Mouse (Mus musculus): ENCODE data around the gene Tubg2. TPM values are rescaled to one million over a fixed set of nuclear protein-coding genes. Genes with fewer than 3 reads are reported as not detected.

The Tubg2 gene
- polyA plus RNA-seq, 1 experiment from 2014 or later = 3.6 TPM

DNA sequence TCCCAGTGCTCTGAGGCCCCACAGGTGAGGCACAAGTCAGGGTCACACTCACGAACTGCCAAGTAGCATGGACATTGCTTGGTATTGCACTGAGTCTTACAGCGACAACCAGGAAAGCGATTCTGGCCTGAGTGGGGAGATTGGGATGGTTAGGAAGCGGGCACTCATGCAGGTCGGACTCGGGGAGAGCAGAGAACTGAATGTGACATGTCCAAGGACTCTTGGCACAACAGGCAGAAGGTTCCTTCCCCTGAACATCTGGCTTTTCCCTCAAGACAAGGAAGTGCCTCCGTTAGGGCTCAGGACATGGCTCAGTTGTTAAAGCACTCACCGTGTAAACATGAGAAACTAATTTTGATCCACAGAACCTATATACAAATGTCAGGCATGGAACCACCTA, 39.9 kb downstream of the Tubg2 start:
- peaks cover 7% of the 10 kb centered on the region for H3K4me1 ChIP-seq (ENCODE audit: control insufficient read depth, insufficient read depth, low read length)
- WGBS = 89% methylated on average over 8 of the region's 8 CpGs
- H3K27me3 ChIP-seq (ENCODE audit: control insufficient read depth, insufficient read depth, low read length) = no peaks in the 10 kb centered on the region
- H3K9me3 ChIP-seq (ENCODE audit: control insufficient read depth, low read depth, low read length) = no peaks in the 10 kb centered on the region
- no peak overlapping the region for H3K9ac ChIP-seq (replicated peaks; ENCODE audit: low read depth, low read length)
- H3K27ac ChIP-seq (ENCODE audit: low read length) = no peak overlapping the region
- H3K4me2 ChIP-seq (replicated peaks; ENCODE audit: low read depth, low read length) = no peak overlapping the region
- peaks cover 40% of the 10 kb centered on the region for H3K36me3 ChIP-seq (ENCODE audit: control insufficient read depth, insufficient read depth, low read length)
- ATAC-seq (ENCODE audit: insufficient number of reproducible peaks, insufficient read depth, low FRiP score, low read depth) = no peak
- no peak overlapping the region for H3K4me3 ChIP-seq (ENCODE audit: low read depth, low read length)

DNA sequence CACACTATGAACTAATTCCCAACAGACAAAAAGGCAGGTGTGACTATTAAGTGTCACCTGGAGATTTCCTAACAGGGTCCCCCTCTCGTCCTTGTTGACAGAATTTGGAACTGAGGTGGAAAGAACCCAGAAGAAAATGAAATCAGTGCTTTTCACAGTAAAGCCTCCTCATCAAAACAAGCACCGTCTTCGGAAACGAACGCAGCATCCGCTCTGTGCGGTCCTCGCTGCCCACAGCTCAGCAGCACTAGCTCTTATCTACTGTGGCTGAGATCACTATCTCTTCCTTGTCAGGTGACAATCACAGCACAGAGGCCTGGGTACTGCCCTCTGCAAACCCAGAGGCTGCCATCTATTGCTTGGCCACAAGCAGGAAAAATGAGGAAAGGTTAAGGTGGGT, 40.5 kb downstream of the Tubg2 start:
- Histone ChIP-seq H3K36me3 (ENCODE audit: control insufficient read depth, insufficient read depth, low read length) (peaks cover 41% of the 10 kb centered on the region), H3K27ac (ENCODE audit: low read length) (no peak overlapping the region), H3K4me3 (ENCODE audit: low read depth, low read length) (no peak overlapping the region), H3K9me3 (ENCODE audit: control insufficient read depth, low read depth, low read length) (no peaks in the 10 kb centered on the region), H3K27me3 (ENCODE audit: control insufficient read depth, insufficient read depth, low read length) (no peaks in the 10 kb centered on the region), H3K9ac (replicated peaks; ENCODE audit: low read depth, low read length) (no peak overlapping the region), H3K4me2 (replicated peaks; ENCODE audit: low read depth, low read length) (no peak overlapping the region), H3K4me1 (ENCODE audit: control insufficient read depth, insufficient read depth, low read length) (peaks cover under 1% of the 10 kb centered on the region)
- ATAC-seq (ENCODE audit: insufficient number of reproducible peaks, insufficient read depth, low FRiP score, low read depth) = no peak
- WGBS = 86% methylated on average over 8 of the region's 8 CpGs

DNA sequence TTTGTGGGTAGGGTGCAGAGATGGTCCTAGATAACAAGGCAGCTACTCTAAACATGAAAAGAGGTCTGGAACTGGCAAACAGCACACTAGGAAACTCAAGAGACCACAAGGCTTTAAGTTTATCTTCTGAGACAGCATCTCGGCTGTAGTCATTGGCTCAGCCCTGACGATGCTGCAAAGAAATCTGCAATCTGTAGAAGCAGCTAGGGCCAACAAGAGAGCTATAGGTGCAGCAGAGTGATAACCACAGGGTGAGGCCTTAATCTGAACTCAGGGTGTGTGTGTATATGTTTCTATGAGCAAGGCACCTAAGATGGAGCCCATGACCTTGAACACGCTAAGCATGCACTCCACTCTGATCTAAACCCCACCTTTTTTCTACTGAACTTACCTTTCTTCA, 43.8 kb downstream of the Tubg2 start:
- Histone ChIP-seq H3K9me3 (ENCODE audit: control insufficient read depth, low read depth, low read length) (no peaks in the 10 kb centered on the region), H3K4me2 (replicated peaks; ENCODE audit: low read depth, low read length) (no peak overlapping the region), H3K27me3 (ENCODE audit: control insufficient read depth, insufficient read depth, low read length) (no peaks in the 10 kb centered on the region), H3K36me3 (ENCODE audit: control insufficient read depth, insufficient read depth, low read length) (peaks cover 56% of the 10 kb centered on the region), H3K4me3 (ENCODE audit: low read depth, low read length) (no peak overlapping the region), H3K27ac (ENCODE audit: low read length) (no peak overlapping the region), H3K9ac (replicated peaks; ENCODE audit: low read depth, low read length) (no peak overlapping the region), H3K4me1 (ENCODE audit: control insufficient read depth, insufficient read depth, low read length) (no peaks in the 10 kb centered on the region)
- WGBS = 86% methylated on average over 3 of the region's 3 CpGs
- ATAC-seq (ENCODE audit: insufficient number of reproducible peaks, insufficient read depth, low FRiP score, low read depth) = no peak

DNA sequence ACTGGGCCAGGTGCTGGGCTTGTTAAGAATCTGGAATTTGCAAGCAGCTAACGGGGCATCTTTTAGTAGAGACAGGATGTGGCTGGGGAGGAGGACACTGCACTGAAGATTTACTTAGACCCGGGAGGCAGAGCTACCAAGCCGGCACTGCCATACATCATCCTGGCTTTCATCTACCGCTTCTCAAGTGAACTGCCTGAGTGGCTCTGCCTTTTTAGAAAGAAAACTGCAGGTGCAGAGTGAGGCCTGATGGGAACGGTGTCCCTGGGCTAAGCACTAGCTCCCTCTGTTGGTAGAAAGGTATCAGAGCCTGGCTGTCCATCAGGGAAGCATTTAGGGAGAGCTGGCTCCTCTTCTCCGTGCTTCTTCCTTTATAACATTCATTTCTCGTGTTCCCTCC, 45.3 kb downstream of the Tubg2 start:
- H3K9ac ChIP-seq (replicated peaks; ENCODE audit: low read depth, low read length) = no peak overlapping the region
- no peak overlapping the region for H3K4me2 ChIP-seq (replicated peaks; ENCODE audit: low read depth, low read length)
- no peaks in the 10 kb centered on the region for H3K27me3 ChIP-seq (ENCODE audit: control insufficient read depth, insufficient read depth, low read length)
- H3K36me3 ChIP-seq (ENCODE audit: control insufficient read depth, insufficient read depth, low read length) = peaks cover 49% of the 10 kb centered on the region
- H3K27ac ChIP-seq (ENCODE audit: low read length) = no peak overlapping the region
- no peak overlapping the region for H3K4me3 ChIP-seq (ENCODE audit: low read depth, low read length)
- peak; percentile 28; the same call in 1 of the 2 replicates for ATAC-seq (ENCODE audit: insufficient number of reproducible peaks, insufficient read depth, low FRiP score, low read depth)
- no peaks in the 10 kb centered on the region for H3K4me1 ChIP-seq (ENCODE audit: control insufficient read depth, insufficient read depth, low read length)
- H3K9me3 ChIP-seq (ENCODE audit: control insufficient read depth, low read depth, low read length) = no peaks in the 10 kb centered on the region
- 16% methylated on average over 7 of the region's 7 CpGs for WGBS

Small RNAs within 50 kb of the gene (microRNA-seq; reads per million reads assigned to microRNA genes)
- not detected for gene Gm27626

Other genes starting within 250 kb of the Tubg2 start
- gene Stat3, start 216.4 kb upstream of the Tubg2 start, polyA plus RNA-seq (2014; fragmentation: Nextera tagmentation; extraction: Ambion mirVana) = 43.5 and 44.8 TPM in 2 replicates
- 136 and 158 TPM in 2 replicates for gene Cavin1, start 185.0 kb upstream of the Tubg2 start, polyA plus RNA-seq (2014; fragmentation: Nextera tagmentation; extraction: Ambion mirVana)
- gene Atp6v0a1, start 146.5 kb upstream of the Tubg2 start, polyA plus RNA-seq (2014; fragmentation: Nextera tagmentation; extraction: Ambion mirVana) = 38.4 and 42.0 TPM in 2 replicates
- gene Naglu, start 85.9 kb upstream of the Tubg2 start, polyA plus RNA-seq (2014; fragmentation: Nextera tagmentation; extraction: Ambion mirVana) = 11.2 and 14.2 TPM in 2 replicates
- not detected in 2 replicates for gene Hsd17b1, start 77.5 kb upstream of the Tubg2 start, polyA plus RNA-seq (2014; fragmentation: Nextera tagmentation; extraction: Ambion mirVana)
- 37.9 and 41.3 TPM in 2 replicates for gene Coasy, start 73.3 kb upstream of the Tubg2 start, polyA plus RNA-seq (2014; fragmentation: Nextera tagmentation; extraction: Ambion mirVana)
- gene Mlx, start 68.6 kb upstream of the Tubg2 start, polyA plus RNA-seq (2014; fragmentation: Nextera tagmentation; extraction: Ambion mirVana) = 36.7 and 46.0 TPM in 2 replicates
- gene Psmc3ip, start 60.5 kb upstream of the Tubg2 start, polyA plus RNA-seq (2014; fragmentation: Nextera tagmentation; extraction: Ambion mirVana) = 29.7 and 36.4 TPM in 2 replicates
- gene Retreg3, start 36.0 kb upstream of the Tubg2 start, polyA plus RNA-seq (2014; fragmentation: Nextera tagmentation; extraction: Ambion mirVana) = 8.0 and 9.1 TPM in 2 replicates
- 70.5 and 70.9 TPM in 2 replicates for gene Tubg1, start 36.0 kb upstream of the Tubg2 start, polyA plus RNA-seq (2014; fragmentation: Nextera tagmentation; extraction: Ambion mirVana)
- 2.1 and 2.2 TPM in 2 replicates for gene Cntnap1, start 14.6 kb downstream of the Tubg2 start, polyA plus RNA-seq (2014; fragmentation: Nextera tagmentation; extraction: Ambion mirVana)
- 25.6 and 26.0 TPM in 2 replicates for gene Plekhh3, start 15.4 kb downstream of the Tubg2 start, polyA plus RNA-seq (2014; fragmentation: Nextera tagmentation; extraction: Ambion mirVana)
- gene Ccr10, start 19.5 kb downstream of the Tubg2 start, polyA plus RNA-seq (2014; fragmentation: Nextera tagmentation; extraction: Ambion mirVana) = 0.14 and 0.33 TPM in 2 replicates
- 17.7 and 19.1 TPM in 2 replicates for gene Ezh1, start 70.6 kb downstream of the Tubg2 start, polyA plus RNA-seq (2014; fragmentation: Nextera tagmentation; extraction: Ambion mirVana)
- gene Ramp2, start 90.1 kb downstream of the Tubg2 start, polyA plus RNA-seq (2014; fragmentation: Nextera tagmentation; extraction: Ambion mirVana) = 123 and 128 TPM in 2 replicates
- 153 and 154 TPM in 2 replicates for gene Vps25, start 97.8 kb downstream of the Tubg2 start, polyA plus RNA-seq (2014; fragmentation: Nextera tagmentation; extraction: Ambion mirVana)
- gene Wnk4, start 104.7 kb downstream of the Tubg2 start, polyA plus RNA-seq (2014; fragmentation: Nextera tagmentation; extraction: Ambion mirVana) = 21.9 and 26.8 TPM in 2 replicates
- gene Cntd1, start 123.1 kb downstream of the Tubg2 start, polyA plus RNA-seq (2014; fragmentation: Nextera tagmentation; extraction: Ambion mirVana) = 0.87 and 1.6 TPM in 2 replicates
- gene Coa3, start 123.2 kb downstream of the Tubg2 start, polyA plus RNA-seq (2014; fragmentation: Nextera tagmentation; extraction: Ambion mirVana) = 207 and 215 TPM in 2 replicates
- 140 and 144 TPM in 2 replicates for gene Becn1, start 146.4 kb downstream of the Tubg2 start, polyA plus RNA-seq (2014; fragmentation: Nextera tagmentation; extraction: Ambion mirVana)
- gene Psme3, start 160.3 kb downstream of the Tubg2 start, polyA plus RNA-seq (2014; fragmentation: Nextera tagmentation; extraction: Ambion mirVana) = 84.6 and 96.2 TPM in 2 replicates
- gene Aoc2, start 169.2 kb downstream of the Tubg2 start, polyA plus RNA-seq (2014; fragmentation: Nextera tagmentation; extraction: Ambion mirVana) = 1.3 and 1.8 TPM in 2 replicates
- gene Aoc3, start 174.7 kb downstream of the Tubg2 start, polyA plus RNA-seq (2014; fragmentation: Nextera tagmentation; extraction: Ambion mirVana) = 3.2 TPM in 2 replicates
- not detected in 2 replicates for gene G6pc, start 211.7 kb downstream of the Tubg2 start, polyA plus RNA-seq (2014; fragmentation: Nextera tagmentation; extraction: Ambion mirVana)

All from stomach, embryonic 14.5 days (tissue).